Mouse (Mus musculus): Measurements from ENCODE around the gene Spata46. TPM values are rescaled to one million over a fixed set of nuclear protein-coding genes. Genes with fewer than 3 reads are reported as not detected.

Gene Spata46
- total RNA-seq, 4 experiments from 2014 or later, result not detected

DNA sequence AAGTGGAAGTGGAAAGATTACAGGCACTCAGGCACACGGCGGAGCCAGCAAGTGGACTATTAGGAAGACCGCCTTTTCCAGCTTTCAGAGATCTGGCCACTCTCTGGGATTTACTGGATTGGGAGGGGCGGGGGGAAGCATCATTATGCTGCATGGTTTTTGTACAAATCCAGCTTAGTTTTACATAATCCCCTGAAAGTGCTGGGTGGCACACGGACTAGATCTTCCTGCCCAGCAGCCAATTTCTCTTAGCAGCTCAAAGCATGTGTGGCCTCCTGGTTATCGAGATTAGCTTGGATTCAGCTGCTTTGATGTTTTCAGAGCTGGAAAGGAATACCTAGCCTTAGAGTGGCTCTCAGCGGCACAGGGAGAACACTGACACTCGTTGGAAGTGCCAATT is 34.5 kb downstream of the Spata46 start:
- no peak for DNase-seq

DNA sequence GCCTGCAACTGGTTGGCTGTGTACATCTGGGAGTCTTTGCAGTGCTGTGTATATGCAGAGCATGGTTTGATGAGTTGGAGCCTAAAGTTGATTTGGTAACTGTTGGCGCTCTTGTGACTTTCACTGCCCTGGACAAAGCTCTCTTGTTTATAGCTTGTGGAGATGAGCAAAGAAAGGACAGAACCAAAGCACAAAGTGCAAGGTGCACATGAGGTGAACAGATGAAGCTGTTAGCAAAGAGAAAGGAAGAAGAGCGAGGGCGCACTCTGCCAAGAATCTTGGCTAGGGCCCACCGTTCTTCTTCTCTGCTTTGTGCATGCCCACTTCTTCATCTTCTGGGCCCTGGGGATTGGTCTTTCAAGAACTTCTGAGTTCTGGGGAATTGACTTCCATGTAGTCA is 35.3 kb downstream of the Spata46 start:
- DNase-seq, result no peak

DNA sequence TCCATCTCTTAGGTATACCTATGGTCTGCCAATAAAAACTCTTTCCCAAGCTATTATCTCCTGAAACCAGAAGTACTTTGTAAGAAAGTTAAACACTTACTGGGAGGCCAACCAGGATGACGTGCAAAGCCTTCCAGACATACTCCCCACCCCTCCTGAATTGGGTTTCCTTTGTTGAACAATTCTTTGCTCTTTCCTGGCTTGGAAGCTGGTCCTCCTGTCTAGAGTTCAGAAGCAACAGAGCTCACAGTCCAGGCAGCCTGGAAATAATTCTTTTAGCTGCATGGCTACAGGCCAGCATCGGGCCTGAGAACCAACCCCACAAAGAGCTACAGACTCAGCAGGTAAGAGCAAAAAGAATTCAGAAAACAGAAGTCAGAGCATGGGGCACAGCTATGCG is 37.7 kb downstream of the Spata46 start:
- no peak for DNase-seq

DNA sequence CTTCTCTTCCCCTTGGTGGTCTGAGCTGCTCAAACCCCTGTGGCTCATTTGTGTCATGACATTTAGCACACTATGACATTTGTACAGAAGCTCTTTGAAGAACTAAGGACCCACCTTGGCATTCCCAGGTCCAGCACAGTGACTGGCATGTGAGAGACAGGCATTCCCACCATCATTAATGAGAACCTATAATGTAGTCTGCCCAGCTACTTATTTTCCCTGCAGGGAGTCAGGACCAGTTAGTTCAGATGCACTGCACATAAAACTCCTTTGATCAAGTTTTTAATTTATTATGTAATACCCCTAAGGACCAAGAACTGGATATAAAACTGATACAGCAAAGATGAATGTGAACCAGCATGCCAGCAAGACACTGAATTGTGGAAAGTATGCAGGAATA is 42.5 kb downstream of the Spata46 start:
- DNase-seq, result no peak

DNA sequence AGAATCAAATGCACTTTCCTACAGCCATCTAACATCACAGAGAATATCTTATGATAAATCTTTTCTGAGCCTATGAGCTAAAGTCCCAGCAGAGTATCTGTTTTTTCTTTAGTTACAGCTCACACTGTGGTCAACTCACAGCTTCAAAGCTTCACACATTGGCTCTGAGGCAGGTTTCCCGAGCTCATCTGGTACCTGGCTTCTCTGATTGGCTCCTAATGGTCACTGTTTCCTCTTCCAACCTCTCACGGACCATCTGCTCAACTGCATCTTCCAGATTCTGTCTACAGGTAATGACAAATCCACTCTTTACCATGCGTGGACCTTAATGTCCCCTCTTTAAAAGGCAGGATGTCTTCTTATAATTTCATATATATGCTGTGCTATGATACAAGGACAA is 44.7 kb downstream of the Spata46 start:
- no peak for DNase-seq

DNA sequence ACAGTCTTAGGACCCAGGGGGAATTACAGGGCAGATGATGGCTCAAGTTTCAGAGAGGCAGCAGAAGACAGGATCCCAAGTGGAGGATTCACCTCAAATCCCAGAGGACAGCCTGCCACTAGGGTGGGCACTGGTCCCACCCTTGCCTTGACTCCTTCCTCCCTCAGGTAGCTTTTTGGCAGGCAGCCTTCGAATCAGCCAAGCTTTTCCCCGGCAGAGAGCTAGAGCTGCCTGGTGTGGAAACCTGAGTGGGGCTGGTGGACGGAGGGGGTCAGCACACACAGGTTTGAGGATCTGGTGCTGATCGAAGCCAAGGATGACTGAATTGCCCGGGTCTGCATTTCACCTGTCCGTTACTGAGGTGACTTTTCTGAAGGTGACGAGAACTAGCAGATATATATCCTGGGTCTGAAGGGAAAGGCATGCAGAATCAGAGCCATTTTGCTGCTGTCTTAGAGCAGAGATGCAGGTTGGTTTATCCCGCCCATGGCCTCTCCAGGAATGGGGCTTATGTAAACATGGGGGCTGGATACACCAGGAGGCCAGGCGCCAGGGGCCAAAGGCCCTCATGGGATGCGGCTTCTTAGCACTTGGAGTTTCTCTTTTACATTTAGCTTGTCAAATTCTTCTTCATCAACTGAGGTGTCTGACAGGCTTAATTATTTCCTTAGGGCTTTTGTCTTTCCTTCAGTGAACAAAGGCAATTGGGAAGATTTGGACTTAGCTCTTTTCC is 51.7 kb downstream of the Spata46 start:
- no peak for DNase-seq

Other genes starting within 250 kb of the Spata46 start
- 10 to 100 TPM; 13.9 to 30.8 (median 20.4) TPM for gene Ddr2, start 198.0 kb upstream of the Spata46 start, total RNA-seq (2022)
- gene Uap1, start 133.8 kb upstream of the Spata46 start, total RNA-seq (2022), result 10 to 100 TPM; 38.1 to 49.3 (median 45.0) TPM
- gene Uhmk1, start 93.4 kb upstream of the Spata46 start, total RNA-seq (2022), result 10 to 100 TPM; 69.8 to 84.2 (median 79.4) TPM
- not detected for gene Sh2d1b2, start 76.1 kb upstream of the Spata46 start, total RNA-seq (2022)
- gene Sh2d1b1, start 31.5 kb upstream of the Spata46 start, total RNA-seq (2022), result 1 to 10 TPM in 2 of 4 experiments, under 1 TPM in 2; 0.73 to 1.4 (median 1.2) TPM
- 10 to 100 TPM; 10.0 to 22.1 (median 14.1) TPM for gene Gm7694, start 2.5 kb upstream of the Spata46 start, total RNA-seq (2022)